Comparison of ENCODE assay signal across 8 mouse cellular contexts in the genomic region with DNA sequence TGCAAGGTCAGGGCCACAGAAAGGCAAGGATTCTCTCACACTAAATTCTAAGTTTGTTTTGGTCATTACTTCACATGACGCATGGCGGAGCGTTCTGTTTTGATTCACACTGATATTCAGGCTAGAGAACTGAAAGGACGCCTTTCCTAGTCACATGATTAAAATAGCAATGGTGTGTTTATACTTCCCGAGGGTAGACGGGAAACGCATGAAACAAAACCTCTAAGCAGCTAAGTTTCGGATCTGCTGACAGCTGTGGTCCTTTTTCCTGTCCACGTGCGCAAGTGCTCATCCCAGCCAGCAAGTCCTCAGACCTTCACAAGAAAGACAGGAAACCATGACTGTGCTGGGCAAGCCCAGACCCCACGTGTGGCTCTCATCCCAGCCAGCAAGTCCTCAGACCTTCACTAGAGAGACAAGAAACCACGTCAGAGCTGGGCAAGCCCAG. TPM values are rescaled to one million over a fixed set of nuclear protein-coding genes. Genes with fewer than 3 reads are reported as not detected.
A peak's percentile ranks its signal among the peaks of the same experiment; 100 is the strongest.
DNase-seq lines count a peak whose midpoint lies in the region; ATAC-seq and TF ChIP-seq lines count a peak whose summit lies in the region.
"Had no signal": no experiment of that assay in that cellular context is flagged by ENCODE, and none has a peak within 500 bp of the region (broad histone marks: within the 10 kb centered on the region; RNA-seq: fewer than 3 reads in every experiment).

No protein-coding gene starts in this region.

- ATAC-seq in kidney, postnatal 0 days (replicated peaks; ENCODE audit: low FRiP score, low read depth), result no peak; the same call in 1 of the 2 replicates
- ATAC-seq in cerebellum, adult (ENCODE audit: insufficient number of reproducible peaks, low FRiP score, low TSS enrichment), result no peak

- WGBS in kidney, postnatal 0 days, result 50% methylated on average over 12 of the region's 12 CpGs

- H3K9me3 ChIP-seq in kidney, postnatal 0 days (replicated peaks; ENCODE audit: low read length), result no peaks in the 10 kb centered on the region
- H3K9me3 ChIP-seq: midbrain, embryonic 12.5 days had no signal

- no peaks in the 10 kb centered on the region for H3K4me1 ChIP-seq in kidney, postnatal 0 days (replicated peaks; ENCODE audit: insufficient read depth, low read length)
- H3K4me1 ChIP-seq: midbrain, embryonic 12.5 days had no signal

- H3K27ac ChIP-seq in kidney, postnatal 0 days, result no peak overlapping the region
- H3K27ac ChIP-seq: midbrain, embryonic 12.5 days had no signal

- H3K9ac ChIP-seq in kidney, postnatal 0 days (ENCODE audit: low read depth, low read length), result no peak overlapping the region
- H3K9ac ChIP-seq: midbrain, embryonic 12.5 days had no signal

- no peaks in the 10 kb centered on the region for H3K27me3 ChIP-seq in kidney, postnatal 0 days (ENCODE audit: insufficient read depth, low read length)
- H3K27me3 ChIP-seq: midbrain, embryonic 12.5 days had no signal

- H3K36me3 ChIP-seq in kidney, postnatal 0 days (ENCODE audit: insufficient read depth, low read length), result no peaks in the 10 kb centered on the region
- H3K36me3 ChIP-seq: midbrain, embryonic 12.5 days had no signal

- DNase-seq in spleen, postnatal 36 days (ENCODE audit: low spot score in 2 of 2), result peak; percentile 17 to 26
- no peak for DNase-seq in spleen, adult 12 weeks (ENCODE audit: low spot score)
- DNase-seq in heart, adult 8-10 months (ENCODE audit: low spot score), result peak; percentile 82
- peak; percentile 55 for DNase-seq in kidney, postnatal 0 days (ENCODE audit: low spot score)
- DNase-seq in lung, postnatal 36 days, result peak; percentile 86
- no peak for DNase-seq in retina, postnatal 1 day

- H3K4me2 ChIP-seq in kidney, postnatal 0 days (ENCODE audit: low read length), result peak overlapping the region; percentile 39
- H3K4me2 ChIP-seq: midbrain, embryonic 12.5 days had no signal

- H3K4me3 ChIP-seq in kidney, postnatal 0 days (replicated peaks; ENCODE audit: low read depth, low read length), result no peak overlapping the region
- H3K4me3 ChIP-seq: midbrain, embryonic 12.5 days had no signal

- TF ChIP-seq CTCF in kidney, postnatal 0 days (IDR thresholded peaks at IDR 0.05; ENCODE audit: low read depth), result no peak

RNA-seq across cellular contexts. Expression of gene Bach1, which starts 37.7 kb away (rescaled TPM):
- 10 to 100 TPM; 19.3 to 30.9 (median 28.2) TPM for total RNA-seq in heart, adult 8-10 months (2022)
- polyA plus RNA-seq in kidney, postnatal 0 days (2015; fragmentation: Nextera tagmentation; extraction: Ambion mirVana), result 6.5 and 8.6 TPM in 2 replicates

Comparison
In these comparisons a context has a peak if more than half of its experiments do, and no peak if none do; other contexts are left out.
1. DNase-seq: peak in spleen, postnatal 36 days (2 of 2), heart, adult 8-10 months (single experiment), kidney, postnatal 0 days (single experiment) and lung, postnatal 36 days (single experiment); none in spleen, adult 12 weeks (single experiment) and retina, postnatal 1 day (single experiment).